Mouse (Mus musculus) heart, embryonic 12.5 days (tissue): Measurements from ENCODE around the gene Gcnt4. TPM values are rescaled to one million over a fixed set of nuclear protein-coding genes. Genes with fewer than 3 reads are reported as not detected.
"Not testable (repeated sequence)": the region's sequence is repeated elsewhere in the genome, so short reads cannot be mapped to it uniquely, and the experiment has no call there.

Experiments
- ATAC-seq: fragments of 200-750 bp; cut with Nextera tagmentation; 2 replicates; pipeline ENCODE4 v1.8.0; 2017; ENCODE audit warnings: moderate TSS enrichment, moderate library complexity; ENCODE audit not compliant: insufficient number of reproducible peaks, low FRiP score
- H3K27ac ChIP-seq: fragments of 300-500 bp; sonication (generic); 2 replicates; pipeline ENCODE4 v1.5.1; 2016; ENCODE audit warnings: mild to moderate bottlenecking, moderate library complexity; ENCODE audit not compliant: poor library complexity, severe bottlenecking
- H3K27me3 ChIP-seq: fragments of 300-500 bp; sonication (generic); replicated peaks from 2 replicates; pipeline ENCODE4 v1.6.1; 2016; ENCODE audit warnings: mild to moderate bottlenecking, moderate library complexity
- H3K36me3 ChIP-seq: fragments of 300-500 bp; sonication (generic); 2 replicates; pipeline ENCODE4 v1.6.1; 2016; ENCODE audit warnings: mild to moderate bottlenecking, moderate library complexity
- H3K4me1 ChIP-seq: fragments of 300-500 bp; sonication (generic); replicated peaks from 2 replicates; pipeline ENCODE4 v1.6.1; 2016; ENCODE audit warnings: mild to moderate bottlenecking
- H3K4me2 ChIP-seq: fragments of 300-500 bp; sonication (generic); 2 replicates; pipeline ENCODE4 v1.6.1; 2016; ENCODE audit warnings: mild to moderate bottlenecking, moderate library complexity
- H3K4me3 ChIP-seq: fragments of 300-500 bp; sonication (generic); 2 replicates; pipeline ENCODE4 v1.5.1; 2016; ENCODE audit warnings: mild to moderate bottlenecking
- H3K9ac ChIP-seq: fragments of 300-500 bp; sonication (generic); 2 replicates; pipeline ENCODE4 v1.6.1; 2016; ENCODE audit warnings: mild to moderate bottlenecking, moderate library complexity
- H3K9me3 ChIP-seq: fragments of 300-500 bp; sonication (generic); replicated peaks from 2 replicates; pipeline ENCODE4 v1.6.1; 2016; ENCODE audit warnings: mild to moderate bottlenecking, moderate library complexity
- WGBS: fragments of 180-500 bp; shearing (Covaris S2); methylation state at CpG from one replicate; pipeline ENCODE4 v1.1.7; 2016; 5-methylcytosine and 5-hydroxymethylcytosine counted together
- polyA plus RNA-seq: library from polyadenylated mRNA; unstranded; fragments of >200 nt; fragmentation: Nextera tagmentation; extraction: Ambion mirVana; gene quantifications from 2 replicates; pipeline ENCODE4 v1.2.1, GENCODE M21; 2016

The Gcnt4 gene
- 0.80 and 0.95 TPM in 2 replicates for polyA plus RNA-seq

- peaks cover 3% of the 10 kb centered on the region; the same call in 1 of the 2 replicates for H3K4me1 ChIP-seq
- H3K9me3 ChIP-seq = no peaks in the 10 kb centered on the region
- peak within 1 kb of the TSS; percentile 75 for H3K4me3 ChIP-seq
- peak within 1 kb of the TSS; percentile 76 for H3K9ac ChIP-seq
- WGBS = 8% methylated on average over 56 of the region's 56 CpGs
- peak within 1 kb of the TSS; percentile 97 for H3K4me2 ChIP-seq
- peak; percentile 73 for ATAC-seq
- H3K27ac ChIP-seq = no peak within 1 kb of the TSS
- no peaks in the 10 kb centered on the region for H3K36me3 ChIP-seq
- peaks cover 22% of the 10 kb centered on the region for H3K27me3 ChIP-seq
Measured at GRCm38 (mm10) chr13:96923999-96924961, at the start of gene Gcnt4. TSS of gene Gcnt4 (plus strand) at chr13:96924689.

GRCm38 (mm10) chr13:96878220-96879057 is 46.0 kb upstream of the Gcnt4 start:
- Histone ChIP-seq H3K36me3 (no peaks in the 10 kb centered on the region), H3K4me3 (no peak overlapping the region), H3K27ac (no peak overlapping the region), H3K27me3 (no peaks in the 10 kb centered on the region), H3K4me2 (no peak overlapping the region), H3K9ac (no peak overlapping the region), H3K4me1 (no peaks in the 10 kb centered on the region), H3K9me3 (no peaks in the 10 kb centered on the region)
- WGBS = 76% methylated on average over 12 of the region's 12 CpGs
- no peak for ATAC-seq

GRCm38 (mm10) chr13:96884534-96884933 is 40.0 kb upstream of the Gcnt4 start:
- WGBS = 57% methylated on average over 1 of the region's 1 CpGs
- H3K4me2 ChIP-seq = no peak overlapping the region
- H3K4me1 ChIP-seq = no peaks in the 10 kb centered on the region
- H3K36me3 ChIP-seq = no peaks in the 10 kb centered on the region
- no peaks in the 10 kb centered on the region for H3K27me3 ChIP-seq
- no peak for ATAC-seq
- no peaks in the 10 kb centered on the region for H3K9me3 ChIP-seq
- no peak overlapping the region for H3K27ac ChIP-seq
- no peak overlapping the region for H3K4me3 ChIP-seq
- H3K9ac ChIP-seq = no peak overlapping the region

GRCm38 (mm10) chr13:96889985-96890384 is 34.5 kb upstream of the Gcnt4 start:
- Histone ChIP-seq H3K4me1 (no peaks in the 10 kb centered on the region), H3K27me3 (no peaks in the 10 kb centered on the region), H3K4me3 (no peak overlapping the region), H3K36me3 (no peaks in the 10 kb centered on the region), H3K9ac (no peak overlapping the region), H3K27ac (no peak overlapping the region), H3K4me2 (no peak overlapping the region), H3K9me3 (no peaks in the 10 kb centered on the region)
- WGBS = 25% methylated on average over 2 of the region's 2 CpGs
- no peak for ATAC-seq

- Histone ChIP-seq H3K36me3 (no peaks in the 10 kb centered on the region), H3K27me3 (no peaks in the 10 kb centered on the region), H3K4me1 (no peaks in the 10 kb centered on the region), H3K4me3 (no peak overlapping the region), H3K9ac (no peak overlapping the region), H3K4me2 (no peak overlapping the region), H3K27ac (no peak overlapping the region), H3K9me3 (no peaks in the 10 kb centered on the region; the same call in 1 of the 2 replicates)
- no peak for ATAC-seq
- WGBS = 79% methylated on average over 2 of the region's 2 CpGs
Measured at GRCm38 (mm10) chr13:96895144-96895543, 29.3 kb upstream of the Gcnt4 start.

- H3K27me3 ChIP-seq = no peaks in the 10 kb centered on the region
- no peak overlapping the region for H3K4me3 ChIP-seq
- no peak overlapping the region for H3K4me2 ChIP-seq
- H3K9ac ChIP-seq = no peak overlapping the region
- H3K4me1 ChIP-seq = no peaks in the 10 kb centered on the region
- no peaks in the 10 kb centered on the region for H3K36me3 ChIP-seq
- no peak for ATAC-seq
- no peak overlapping the region for H3K27ac ChIP-seq
- WGBS = 56% methylated on average over 3 of the region's 3 CpGs
- H3K9me3 ChIP-seq = no peaks in the 10 kb centered on the region
Measured at GRCm38 (mm10) chr13:96906717-96907116, 17.8 kb upstream of the Gcnt4 start.

GRCm38 (mm10) chr13:96911202-96911601 is 13.3 kb upstream of the Gcnt4 start:
- H3K4me1 ChIP-seq = no peaks in the 10 kb centered on the region
- no peak overlapping the region for H3K4me2 ChIP-seq
- WGBS = 77% methylated on average over 3 of the region's 3 CpGs
- no peak overlapping the region for H3K9ac ChIP-seq
- no peak overlapping the region for H3K27ac ChIP-seq
- ATAC-seq = no peak
- H3K4me3 ChIP-seq = no peak overlapping the region
- no peaks in the 10 kb centered on the region for H3K9me3 ChIP-seq
- no peaks in the 10 kb centered on the region for H3K36me3 ChIP-seq
- no peaks in the 10 kb centered on the region for H3K27me3 ChIP-seq

GRCm38 (mm10) chr13:96923134-96923533 is 1.4 kb upstream of the Gcnt4 start:
- H3K4me2 ChIP-seq, H3K9ac ChIP-seq, ATAC-seq, H3K27ac ChIP-seq, H3K9me3 ChIP-seq, H3K36me3 ChIP-seq, H3K4me3 ChIP-seq, H3K4me1 ChIP-seq: not testable (repeated sequence)
- peaks cover 17% of the 10 kb centered on the region for H3K27me3 ChIP-seq
- 79% methylated on average over 4 of the region's 4 CpGs for WGBS

GRCm38 (mm10) chr13:96924985-96925745 is 676 bp downstream of the Gcnt4 start:
- ATAC-seq = peak; percentile 53
- Histone ChIP-seq H3K4me3 (peak overlapping the region; percentile 75), H3K27me3 (peaks cover 22% of the 10 kb centered on the region), H3K9ac (peak overlapping the region; percentile 76), H3K36me3 (no peaks in the 10 kb centered on the region), H3K27ac (no peak overlapping the region), H3K9me3 (no peaks in the 10 kb centered on the region), H3K4me2 (peak overlapping the region; percentile 97), H3K4me1 (peaks cover 3% of the 10 kb centered on the region; the same call in 1 of the 2 replicates)
- under 1% methylated on average over 53 of the region's 53 CpGs for WGBS

GRCm38 (mm10) chr13:96925991-96926725 is 1.7 kb downstream of the Gcnt4 start:
- WGBS = 41% methylated on average over 10 of the region's 10 CpGs
- H3K36me3 ChIP-seq = no peaks in the 10 kb centered on the region
- peaks cover 3% of the 10 kb centered on the region; the same call in 1 of the 2 replicates for H3K4me1 ChIP-seq
- ATAC-seq = no peak
- peaks cover 22% of the 10 kb centered on the region for H3K27me3 ChIP-seq
- no peak overlapping the region for H3K9ac ChIP-seq
- H3K9me3 ChIP-seq = no peaks in the 10 kb centered on the region
- no peak overlapping the region for H3K27ac ChIP-seq
- H3K4me2 ChIP-seq = peak overlapping the region; percentile 20; the same call in 1 of the 2 replicates
- H3K4me3 ChIP-seq = no peak overlapping the region
